Mouse (Mus musculus) adrenal gland, postnatal 14 days (tissue): ENCODE measurements at regions not wholly inside any gene's neighbourhood (a gene's known extent, or its start where the extent isn't known, plus 50 kb on each side); places are given as distances from the start of the nearest gene placed in this dataset.

Experiments
- DNase-seq: peaks from one replicate; pipeline ENCODE4 v3.0.0; 2021; ENCODE audit warnings: mixed read lengths

DNA sequence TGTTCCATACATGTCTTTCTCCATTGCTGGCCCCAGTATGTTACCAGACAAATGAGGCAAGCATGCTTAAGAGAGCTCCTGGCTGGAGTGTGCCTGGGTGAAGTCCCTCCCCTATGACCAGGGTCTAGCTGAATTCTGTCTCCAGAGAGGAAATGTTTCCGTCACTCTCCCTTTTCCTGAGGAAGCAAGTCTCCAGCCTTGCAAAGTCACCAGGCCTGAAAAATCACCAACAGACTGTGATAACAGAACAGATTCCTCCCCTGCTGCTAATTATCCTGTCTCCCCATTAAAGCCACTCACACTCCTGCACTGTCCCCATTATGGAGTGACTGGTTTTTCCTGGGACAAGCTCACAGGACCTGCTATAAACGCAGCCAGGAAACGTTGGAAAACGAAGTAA, 303.2 kb upstream of the Jag1 start:
- DNase-seq: no peak

DNA sequence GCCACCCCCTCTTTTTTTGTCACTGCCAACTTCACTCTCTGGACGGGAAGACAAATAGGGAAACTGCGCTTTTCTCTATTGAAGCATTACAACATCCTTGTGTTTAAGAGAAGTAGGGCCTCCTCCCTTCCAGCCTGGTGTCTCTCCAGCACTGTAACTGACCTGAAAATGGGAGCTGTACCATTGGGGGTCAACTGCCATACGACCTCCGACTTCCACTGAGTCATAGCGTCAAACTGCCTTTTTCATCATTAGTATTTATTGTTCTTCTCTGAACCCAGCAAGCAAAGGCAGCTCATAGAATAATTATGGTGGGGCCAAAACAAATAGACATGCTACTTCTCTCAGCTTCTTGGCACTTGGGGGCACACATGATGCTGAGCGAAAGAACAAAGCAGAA, 301.2 kb upstream of the Jag1 start:
- DNase-seq: no peak

DNA sequence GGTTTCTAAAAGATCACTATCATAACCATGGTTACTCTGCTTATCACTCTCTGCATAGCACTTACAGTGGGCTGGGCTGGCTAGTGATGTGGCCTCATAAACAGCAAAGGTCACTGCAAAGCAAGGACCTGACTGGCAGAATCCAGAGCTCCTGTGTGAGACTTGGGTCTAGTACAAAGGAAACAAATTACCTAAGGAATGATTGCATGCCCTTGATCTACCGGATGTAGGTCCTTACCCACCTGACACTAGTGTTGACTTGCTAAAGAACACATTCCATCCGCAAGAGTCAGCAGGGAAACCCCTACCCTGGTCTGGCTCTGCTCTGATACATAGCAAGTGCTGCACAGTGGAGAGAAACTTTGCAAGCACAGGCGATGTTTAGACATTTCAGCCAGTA, 297.0 kb upstream of the Jag1 start:
- DNase-seq: no peak

DNA sequence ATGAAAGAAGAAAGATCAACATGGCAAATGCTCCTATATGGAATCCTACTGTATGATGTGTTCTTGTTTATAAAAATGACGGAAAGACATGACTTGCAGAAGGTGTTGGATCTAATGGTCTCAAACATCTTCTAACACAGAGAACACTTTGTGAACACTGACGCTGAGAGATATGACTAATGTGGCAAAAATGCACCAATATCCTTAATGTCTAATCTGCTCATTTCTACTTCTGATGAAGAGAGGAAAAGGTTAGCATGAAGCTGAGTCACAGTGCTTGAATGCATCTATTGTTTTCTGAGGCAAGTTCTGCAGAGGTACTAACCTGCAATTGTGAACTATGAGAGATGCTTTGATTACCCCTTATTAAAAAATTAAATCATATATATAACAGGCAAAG, 293.2 kb upstream of the Jag1 start:
- no peak for DNase-seq

DNA sequence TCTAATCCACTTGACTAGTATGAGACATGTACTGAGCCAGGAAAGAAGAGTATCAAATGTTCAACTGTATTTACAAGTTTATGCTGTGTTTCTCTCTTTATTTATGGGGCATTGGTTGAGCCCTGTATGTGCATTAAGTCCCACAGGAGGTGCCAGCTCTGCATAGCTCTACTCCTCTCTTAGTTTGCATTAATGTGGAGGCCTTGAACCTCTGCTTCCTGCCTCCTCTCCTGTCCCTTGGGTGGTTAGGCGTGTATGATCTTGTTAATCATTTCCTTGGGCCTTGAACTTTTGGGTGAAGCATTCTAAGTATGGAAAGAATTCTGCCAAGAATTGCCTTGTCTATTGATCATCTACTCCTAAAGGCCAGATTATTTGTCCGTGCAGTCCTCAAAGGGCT, 291.9 kb upstream of the Jag1 start:
- no peak for DNase-seq

DNA sequence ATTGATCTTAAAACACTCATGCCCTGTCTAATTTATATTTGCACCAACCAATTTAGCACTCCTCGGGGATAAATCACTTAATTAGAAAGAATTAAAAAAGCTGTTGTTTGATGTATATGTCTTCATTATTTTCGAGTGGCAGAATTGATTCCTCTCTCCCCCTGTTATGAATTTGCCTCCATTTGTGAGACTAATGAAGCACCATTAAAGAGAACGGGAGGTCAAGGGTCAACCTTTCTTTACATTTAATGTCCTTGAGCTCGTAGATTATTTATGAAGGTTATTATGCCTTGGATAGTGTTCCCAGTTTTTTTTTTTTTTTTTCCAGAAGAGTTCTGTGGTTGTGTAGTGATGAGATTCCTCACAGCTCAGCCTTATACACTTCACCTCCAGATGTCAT, 277.0 kb upstream of the Jag1 start:
- DNase-seq: no peak

DNA sequence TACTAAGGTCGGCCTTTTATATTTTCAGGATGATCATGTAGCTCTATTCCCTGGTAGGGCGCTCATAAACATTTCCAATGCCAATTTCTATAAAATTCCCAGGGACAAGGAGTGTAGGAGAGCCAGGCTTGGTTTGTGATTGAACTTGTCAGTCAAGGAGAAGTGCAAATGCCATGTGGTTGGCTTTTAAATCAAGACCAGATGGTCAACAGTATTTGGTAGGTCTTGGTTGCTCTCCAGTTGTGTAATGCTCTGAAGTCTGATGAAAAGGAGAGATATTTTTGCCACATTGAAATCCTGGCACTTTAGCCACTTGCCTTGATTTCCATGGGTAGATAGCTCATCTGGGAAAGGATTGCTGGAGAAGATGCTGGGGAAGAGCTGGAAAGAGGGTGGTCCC, 263.4 kb upstream of the Jag1 start:
- no peak for DNase-seq

DNA sequence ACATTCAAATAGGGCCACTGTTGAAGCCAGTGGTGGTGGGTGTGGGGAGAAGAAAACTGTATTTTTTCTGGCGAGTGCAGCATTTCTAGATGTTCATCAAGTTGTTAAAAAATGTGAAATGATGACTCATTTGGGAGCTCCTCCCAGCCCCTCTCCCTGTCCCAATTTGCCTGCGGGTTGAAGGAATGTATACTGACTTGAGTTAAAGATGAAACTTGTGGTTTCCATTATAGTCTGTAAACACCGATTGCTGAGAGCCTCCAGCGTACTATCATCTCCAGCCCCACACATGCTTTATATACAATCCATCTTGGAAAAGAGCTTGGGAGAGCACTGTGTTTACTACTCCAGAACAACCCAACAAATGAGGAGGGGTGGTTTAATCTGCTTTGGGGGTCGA, 258.9 kb upstream of the Jag1 start:
- no peak for DNase-seq

DNA sequence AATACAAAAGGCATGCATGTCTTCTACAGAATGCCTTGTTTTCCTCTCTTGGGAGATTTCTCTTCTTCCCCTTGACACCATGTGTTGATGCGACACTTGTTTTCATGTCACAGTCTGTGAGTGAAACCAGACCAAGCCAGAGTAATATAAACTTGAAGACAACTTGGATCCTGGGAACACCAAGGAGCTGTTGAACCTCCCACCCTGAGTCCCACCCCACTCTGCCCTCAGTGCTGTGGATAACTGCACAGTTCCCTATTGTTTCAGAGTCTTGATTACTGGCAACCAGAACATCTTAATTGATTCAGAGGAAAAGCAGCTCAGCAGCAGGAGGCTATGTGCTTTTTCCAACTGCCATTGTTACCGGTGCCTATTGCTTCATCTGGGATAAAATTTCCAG, 254.6 kb upstream of the Jag1 start:
- DNase-seq: no peak

DNA sequence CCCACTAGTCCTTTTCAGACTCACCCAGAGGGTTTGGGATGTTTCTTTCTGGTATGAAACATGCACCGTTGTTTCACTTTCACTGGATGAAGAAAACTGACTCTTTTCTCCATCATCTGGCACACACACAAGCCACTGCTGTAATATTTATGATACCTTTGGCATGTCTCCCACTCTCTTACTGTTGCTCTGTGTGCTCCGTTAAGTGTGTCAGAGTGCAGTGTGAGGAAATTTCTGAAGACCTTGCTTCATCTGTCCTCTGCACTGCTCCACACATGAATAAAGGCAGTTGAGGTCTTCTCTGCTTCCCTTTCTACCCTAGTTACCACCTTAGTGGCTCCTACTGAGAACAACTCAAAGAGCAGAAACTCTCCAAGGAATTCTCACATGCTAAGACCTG, 246.6 kb upstream of the Jag1 start:
- peak; percentile 30 for DNase-seq

DNA sequence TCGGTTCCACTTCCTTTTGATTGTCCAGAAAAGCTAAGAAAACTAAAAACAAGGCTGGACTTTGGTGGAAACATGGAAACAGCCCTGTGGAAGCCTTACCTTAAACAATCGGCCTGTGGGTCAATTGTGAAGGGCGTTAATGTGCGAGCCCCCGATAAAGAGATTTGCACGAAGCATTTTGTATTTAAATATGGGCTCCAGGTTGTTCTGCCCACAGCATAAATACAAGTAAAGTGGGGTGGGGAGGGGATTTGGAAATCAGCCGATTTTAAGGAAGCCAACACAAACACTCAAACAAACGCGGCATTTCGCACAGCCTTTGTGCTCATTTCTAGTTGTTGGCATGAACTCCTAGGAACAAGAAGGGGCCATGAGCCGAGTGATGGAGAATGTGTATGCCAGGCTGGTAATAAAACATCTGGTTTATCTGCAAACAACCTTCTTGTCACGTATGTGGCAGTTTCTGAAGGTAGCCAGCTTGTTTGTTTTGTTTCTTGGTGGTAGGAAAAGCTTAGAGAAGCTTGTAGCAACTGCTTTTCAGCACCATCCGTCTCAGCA, 240.8 kb upstream of the Jag1 start:
- DNase-seq: no peak

DNA sequence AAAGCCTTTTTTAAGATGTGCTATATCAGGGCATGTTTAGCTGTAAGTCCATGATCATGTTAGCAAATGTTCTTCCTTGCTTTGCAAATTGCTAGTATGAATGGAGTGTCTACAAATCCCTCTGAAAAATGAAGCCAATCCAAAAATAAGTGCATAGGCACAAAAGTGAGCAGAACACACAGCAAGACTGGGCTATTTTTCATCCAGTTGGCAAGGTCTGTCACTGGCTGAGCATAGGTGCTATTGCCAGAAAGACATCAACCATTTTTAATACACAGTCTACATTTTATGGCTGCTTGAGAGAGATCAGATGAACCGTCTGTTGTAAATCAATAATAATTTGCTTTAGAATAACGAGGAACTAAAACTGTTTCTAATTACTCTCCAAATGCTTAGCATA, 227.3 kb upstream of the Jag1 start:
- DNase-seq: no peak

DNA sequence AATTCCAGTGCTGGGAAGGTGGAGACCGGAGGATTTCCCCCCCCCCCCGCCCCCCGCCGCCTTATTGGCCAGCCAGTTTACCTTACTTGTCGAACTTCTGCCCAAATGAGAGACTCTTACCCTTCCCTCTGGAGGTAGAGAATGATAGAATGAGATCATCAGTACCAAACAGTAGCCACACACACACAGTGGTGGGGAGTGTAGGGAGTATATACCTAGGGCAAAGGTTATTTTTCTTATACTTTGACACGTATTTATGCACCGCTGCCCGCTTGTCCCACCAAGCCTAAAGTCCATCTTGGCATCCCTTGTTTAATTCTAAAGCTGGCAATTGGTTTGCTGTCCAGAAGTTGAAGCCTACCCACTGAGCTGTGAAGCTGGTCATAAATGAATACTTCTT, 213.6 kb upstream of the Jag1 start:
- DNase-seq: no peak

DNA sequence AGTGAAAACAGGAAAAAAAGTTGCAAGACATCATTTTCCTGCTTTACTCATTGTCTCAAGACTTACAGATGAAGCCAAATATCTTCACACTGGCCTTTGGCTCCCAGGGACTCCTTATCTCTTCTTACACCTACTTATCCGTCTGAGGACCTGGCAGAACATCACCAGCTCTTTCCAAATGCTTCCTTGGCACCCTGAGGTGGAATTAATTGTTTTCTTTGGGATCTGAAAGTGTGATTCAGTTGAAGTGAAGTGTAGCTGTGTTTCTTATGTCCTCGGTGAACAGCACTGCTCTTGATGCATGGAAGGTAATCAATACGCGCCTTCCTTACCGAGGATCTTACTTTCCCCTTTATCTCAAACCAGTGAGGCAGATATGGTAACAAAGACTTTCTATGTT, 207.0 kb upstream of the Jag1 start:
- no peak for DNase-seq

DNA sequence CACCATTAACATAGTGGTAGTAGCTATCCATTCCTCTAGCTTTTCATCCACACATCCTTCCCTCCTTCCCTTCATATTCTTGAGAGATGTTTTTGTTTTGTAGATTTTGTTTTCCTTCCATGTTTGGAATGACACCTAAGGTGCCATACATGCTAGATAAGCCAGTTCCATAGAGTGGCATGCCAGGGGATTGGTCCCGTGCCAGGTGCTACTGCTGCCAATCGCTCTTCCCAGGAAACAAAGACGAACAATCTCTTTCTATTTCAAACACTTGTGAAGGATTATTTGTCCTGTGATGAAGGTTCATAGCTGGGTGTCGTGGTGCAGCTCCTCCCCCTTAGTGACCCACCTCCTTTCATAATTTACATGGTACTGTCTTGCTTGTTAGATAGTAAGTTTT, 194.1 kb upstream of the Jag1 start:
- DNase-seq: no peak

DNA sequence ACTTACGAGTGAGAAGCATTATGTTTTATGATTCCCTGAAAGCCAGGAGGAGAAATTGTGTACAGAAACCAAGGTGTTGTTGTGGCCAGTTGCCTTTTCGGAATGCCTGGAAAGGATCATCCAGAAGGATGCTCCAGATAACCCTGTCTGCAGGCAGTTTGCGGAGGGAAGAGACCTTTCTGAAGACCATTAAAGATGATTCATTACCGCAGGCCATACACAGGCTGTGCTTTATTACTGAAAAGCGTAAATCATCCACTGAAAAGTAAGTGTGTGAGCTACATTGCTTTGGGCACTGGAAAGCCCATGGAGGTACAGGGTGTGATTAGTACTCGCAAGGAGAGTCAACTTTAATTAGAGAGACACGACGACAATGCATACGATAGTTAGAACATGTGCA, 191.7 kb upstream of the Jag1 start:
- no peak for DNase-seq

DNA sequence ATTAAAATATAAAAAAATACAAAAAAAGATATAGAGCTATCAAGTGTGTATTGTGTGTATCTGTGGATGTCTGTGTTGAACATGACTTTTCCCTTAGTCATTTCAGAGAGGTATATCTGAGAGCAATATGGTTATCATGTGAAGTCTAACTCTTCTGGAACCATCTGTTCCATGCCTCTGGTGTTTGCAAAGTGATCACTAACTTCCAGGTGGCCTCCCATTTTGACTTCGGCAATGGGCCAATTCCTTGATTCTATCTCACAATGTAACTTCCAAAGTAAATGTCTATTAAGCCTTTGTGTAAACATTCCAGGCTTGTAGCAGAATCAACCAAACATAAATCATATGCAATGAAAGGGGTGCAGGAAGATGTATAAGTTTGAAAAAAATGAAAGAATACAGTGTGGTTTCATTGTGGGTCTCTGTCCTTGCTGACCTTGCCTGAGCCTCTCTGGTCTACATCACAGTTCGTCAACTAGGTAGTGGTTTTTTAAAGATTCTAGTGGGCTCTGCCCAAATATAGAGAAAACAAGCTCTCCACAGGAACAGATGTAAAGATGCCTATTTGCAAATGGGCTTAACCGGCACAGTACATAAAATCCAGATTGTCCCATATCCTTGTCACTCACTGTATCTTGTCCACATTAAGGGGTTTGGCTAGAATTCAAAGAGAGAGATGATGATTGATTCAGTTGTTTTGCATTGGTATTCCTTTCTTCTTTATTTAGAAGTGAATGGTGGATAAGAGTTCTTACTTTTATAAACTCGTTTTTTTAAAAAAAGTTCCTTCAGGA, 185.2 kb upstream of the Jag1 start:
- DNase-seq: no peak

DNA sequence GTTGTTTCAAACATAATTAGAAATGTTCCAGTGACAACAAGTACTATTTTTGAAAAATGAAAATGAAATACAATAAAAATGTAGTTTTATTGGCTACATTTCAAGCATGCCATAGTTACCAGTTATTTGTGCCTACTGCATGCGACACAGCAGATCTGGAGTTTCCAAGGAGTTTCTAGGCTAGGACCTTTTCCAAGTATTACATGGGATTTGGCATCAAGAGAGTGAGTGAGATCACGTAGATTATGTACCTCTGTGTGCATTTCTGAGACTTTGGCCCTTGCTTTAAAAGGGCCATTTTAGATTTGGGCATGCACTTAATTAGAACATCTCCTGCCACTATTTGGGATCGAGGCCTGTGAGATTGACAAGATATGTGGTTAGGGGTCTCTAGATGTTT, 172.8 kb upstream of the Jag1 start:
- no peak for DNase-seq

DNA sequence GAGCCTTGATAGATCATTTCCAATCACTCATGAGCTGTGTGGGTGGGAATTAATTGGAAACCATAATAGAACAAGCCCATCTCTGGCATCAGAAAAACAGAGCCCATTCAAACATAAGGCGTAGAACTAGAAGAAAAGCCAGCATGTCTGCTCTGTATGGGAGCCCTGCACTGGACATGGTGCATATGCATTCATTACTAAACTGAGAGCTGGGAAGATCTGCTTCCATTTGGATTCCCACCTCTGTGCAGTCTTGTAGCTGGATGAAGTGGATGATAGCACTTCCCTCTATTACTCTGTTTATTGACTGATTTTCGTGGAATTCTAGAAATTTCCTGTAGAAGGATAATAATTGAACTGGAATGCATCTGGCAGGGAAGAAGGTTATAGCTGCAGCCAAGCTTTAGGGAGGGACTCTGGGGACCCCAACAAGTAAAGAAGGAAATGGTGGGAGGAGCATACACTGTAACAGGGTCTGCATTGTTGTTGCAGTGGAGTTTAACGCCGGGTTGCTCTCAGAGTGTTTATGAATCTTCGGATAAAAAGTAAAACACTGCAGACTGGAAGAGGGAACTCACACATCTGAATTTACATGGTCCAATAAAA, 155.2 kb upstream of the Jag1 start:
- DNase-seq: no peak

DNA sequence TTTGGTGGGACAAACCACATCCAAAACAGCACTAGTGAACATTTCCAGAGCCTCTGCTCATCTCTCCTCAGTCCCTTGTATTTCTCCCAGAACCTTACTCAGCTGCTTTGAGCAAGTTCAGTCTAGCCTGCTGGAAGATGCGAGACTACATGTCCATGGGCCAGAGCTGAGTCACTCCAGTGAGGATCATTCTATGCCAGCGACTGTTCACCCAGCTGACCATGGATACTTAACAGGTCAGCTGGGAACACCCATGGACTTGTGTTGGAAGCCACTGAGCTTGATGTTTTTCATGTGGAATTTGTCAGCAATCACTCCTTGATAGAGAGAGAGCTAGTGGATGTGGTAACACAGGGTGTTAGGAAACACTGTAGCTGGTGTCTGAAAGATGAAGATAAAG, 146.5 kb upstream of the Jag1 start:
- no peak for DNase-seq

DNA sequence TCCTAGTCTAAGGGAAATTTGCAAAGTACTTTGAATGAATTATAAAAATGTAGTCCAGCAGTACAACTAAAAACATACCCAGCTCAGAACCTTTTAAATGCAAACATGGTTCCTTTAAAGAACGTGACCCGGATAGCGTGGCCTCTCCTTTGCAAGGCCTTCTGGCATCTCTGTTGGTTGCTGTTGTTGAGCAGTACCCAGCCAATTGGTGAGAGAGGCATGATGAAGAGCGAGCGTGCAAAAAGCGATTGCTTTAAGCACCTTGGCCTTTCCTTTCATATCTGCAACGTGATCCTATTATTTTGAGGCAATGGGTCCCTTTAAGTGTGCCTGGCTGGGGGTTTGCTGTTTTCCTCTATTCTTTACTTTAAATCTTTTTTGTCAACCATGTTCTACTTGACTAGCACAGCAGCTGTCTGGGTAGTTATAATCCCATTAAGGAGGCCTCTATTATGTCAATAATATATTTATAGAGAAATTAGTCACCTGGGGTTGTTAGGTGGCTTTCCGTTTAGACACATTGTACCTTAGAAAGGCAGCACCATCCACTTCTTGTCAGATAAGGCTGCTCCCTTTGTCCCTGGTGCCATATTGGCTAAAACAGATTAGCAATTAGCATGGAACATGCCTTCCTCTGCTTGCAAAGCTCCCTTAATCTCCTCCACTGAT, 141.5 kb upstream of the Jag1 start:
- no peak for DNase-seq

DNA sequence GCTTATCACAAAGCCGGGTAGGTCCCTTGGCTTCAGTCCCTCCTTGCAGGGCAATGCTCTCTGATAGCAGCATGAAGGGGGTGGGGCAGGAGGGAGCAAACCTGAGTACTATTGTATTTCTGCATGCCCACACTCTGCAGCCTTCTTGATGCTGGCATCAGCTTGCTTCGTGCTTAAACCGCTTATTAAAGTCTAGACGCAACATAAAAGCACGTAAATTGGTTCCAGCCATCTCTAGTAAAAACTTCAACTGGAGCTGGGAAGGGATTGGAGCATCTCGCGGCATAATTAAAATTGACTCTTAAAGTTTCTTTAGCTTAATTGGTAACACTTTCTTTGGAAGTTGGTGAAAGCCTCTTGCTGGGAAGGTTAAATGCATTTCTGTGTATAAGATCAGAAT, 131.5 kb upstream of the Jag1 start:
- no peak for DNase-seq

DNA sequence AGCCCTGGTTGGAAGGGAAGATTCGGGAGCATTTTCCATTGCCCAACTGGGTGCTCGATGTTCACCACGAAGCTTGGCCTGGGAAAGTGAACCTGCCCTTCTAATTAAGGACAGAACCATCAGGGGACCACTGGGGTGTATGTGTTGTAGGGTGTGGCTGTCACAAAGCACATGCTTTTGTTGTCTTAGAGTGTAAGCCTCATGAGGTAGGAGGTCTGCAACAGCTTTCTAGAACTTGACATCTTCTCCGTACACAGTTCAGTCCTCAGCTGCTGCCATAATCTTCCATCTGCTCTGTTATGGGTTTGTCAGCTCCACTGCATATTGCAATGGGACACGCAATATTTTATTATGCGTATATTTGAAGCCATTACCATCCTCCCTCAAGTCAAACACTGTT, 127.9 kb upstream of the Jag1 start:
- DNase-seq: no peak

DNA sequence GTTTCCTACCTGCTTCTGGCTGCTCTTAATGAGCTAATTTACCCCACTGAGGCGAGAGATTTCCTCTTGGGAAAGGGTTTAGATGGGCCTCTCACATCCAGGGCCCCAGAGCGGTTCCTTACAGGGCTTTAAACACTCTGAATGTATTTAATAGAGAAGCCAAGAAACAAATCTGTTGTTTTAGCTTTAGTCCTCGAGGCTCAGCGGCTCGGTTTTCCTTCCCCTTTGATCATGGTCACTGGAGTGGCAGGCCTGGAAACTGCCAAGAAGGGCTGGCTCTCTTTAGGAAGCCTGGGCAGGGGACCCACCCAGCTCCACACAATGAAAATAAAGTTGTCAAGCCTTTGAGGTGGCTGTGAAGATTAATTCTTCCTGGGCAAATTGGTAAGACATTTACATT, 127.5 kb upstream of the Jag1 start:
- no peak for DNase-seq
